Mouse (Mus musculus) olfactory bulb, adult 2 months (tissue): Measurements from ENCODE around the gene Gm42878.

ENCODE experiments used
- CTCF ChIP-seq: fragments of 200-500 bp; IDR thresholded peaks from 2 replicates; pipeline ENCODE4 v1.5.1; 2012; ENCODE audit warnings: low read depth, mild to moderate bottlenecking, low read length, moderate library complexity; ENCODE audit not compliant: insufficient read depth
- POLR2A ChIP-seq: fragments of 200-500 bp; IDR thresholded peaks from 2 replicates; pipeline ENCODE4 v1.6.1; 2012; ENCODE audit warnings: mild to moderate bottlenecking, low read depth, low read length, moderate library complexity; ENCODE audit not compliant: insufficient read depth

DNA sequence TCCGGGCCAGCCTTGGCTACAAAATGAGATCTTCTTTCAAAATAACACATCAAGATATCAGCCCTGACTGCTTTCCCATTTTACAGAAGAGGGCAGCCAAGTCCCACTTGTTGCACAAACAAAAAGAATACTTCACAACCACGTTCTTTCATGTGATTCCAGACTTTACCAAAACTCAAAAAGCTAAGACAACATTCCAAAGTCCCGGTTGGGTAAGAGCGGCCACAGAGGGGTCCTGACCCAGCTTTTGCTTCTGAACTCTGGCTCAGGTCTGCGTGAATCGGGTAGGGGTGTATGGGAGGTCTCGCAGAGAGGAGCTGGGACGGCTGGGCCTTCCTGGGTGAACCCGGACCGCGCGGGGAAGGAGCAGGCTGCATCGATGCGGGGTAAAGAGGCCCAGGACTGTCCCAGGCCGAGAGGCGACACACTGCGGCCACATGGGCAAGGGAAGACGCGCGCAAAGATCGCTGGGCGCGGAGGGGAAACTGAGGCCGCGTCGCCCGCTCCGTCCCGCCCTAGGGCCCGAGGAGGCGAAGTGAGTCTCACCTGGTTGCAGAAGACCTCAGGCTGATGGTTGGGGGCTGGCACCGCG lies 47.6 kb upstream of the Gm42878 start:
- no peak for TF ChIP-seq CTCF
- no peak for TF ChIP-seq POLR2A
